Mouse (Mus musculus) kidney, postnatal 0 days (tissue): Measurements from ENCODE around the gene Lnx1. TPM values are rescaled to one million over a fixed set of nuclear protein-coding genes. Genes with fewer than 3 reads are reported as not detected.

Experiments
- ATAC-seq: fragments of 200-750 bp; cut with Nextera tagmentation; replicated peaks from 2 replicates; pipeline ENCODE4 v1.8.0; 2017; ENCODE audit warnings: low read depth, moderate number of reproducible peaks, moderate TSS enrichment, moderate library complexity; ENCODE audit not compliant: low FRiP score
- DNase-seq: peaks from one replicate; pipeline ENCODE4 v3.0.0-alpha.2; 2016; ENCODE audit warnings: low spot score
- H3K27ac ChIP-seq: fragments of 300-500 bp; sonication (generic); 2 replicates; pipeline ENCODE4 v1.5.1; 2014; ENCODE audit warnings: mild to moderate bottlenecking
- H3K27me3 ChIP-seq: fragments of 300-500 bp; sonication (generic); 2 replicates; pipeline ENCODE4 v1.6.1; 2014; ENCODE audit warnings: low read length, mixed read lengths; ENCODE audit not compliant: insufficient read depth
- H3K36me3 ChIP-seq: fragments of 300-500 bp; sonication (generic); 2 replicates; pipeline ENCODE4 v1.6.1; 2014; ENCODE audit warnings: low read length, mixed read lengths; ENCODE audit not compliant: insufficient read depth
- H3K4me1 ChIP-seq: fragments of 300-500 bp; sonication (generic); replicated peaks from 2 replicates; pipeline ENCODE4 v1.6.1; 2014; ENCODE audit warnings: antibody characterized with exemption, low read length, mixed read lengths; ENCODE audit not compliant: insufficient read depth
- H3K4me2 ChIP-seq: fragments of 300-500 bp; sonication (generic); 2 replicates; pipeline ENCODE4 v1.6.1; 2014; ENCODE audit warnings: mild to moderate bottlenecking, low read length, moderate library complexity, mixed read lengths
- H3K4me3 ChIP-seq: fragments of 300-500 bp; sonication (generic); replicated peaks from 2 replicates; pipeline ENCODE4 v1.5.1; 2014; ENCODE audit warnings: low read depth, low read length
- H3K9ac ChIP-seq: fragments of 300-500 bp; sonication (generic); 2 replicates; pipeline ENCODE4 v1.6.1; 2014; ENCODE audit warnings: low read depth, low read length
- H3K9me3 ChIP-seq: fragments of 300-500 bp; sonication (generic); replicated peaks from 2 replicates; pipeline ENCODE4 v1.6.1; 2016; ENCODE audit warnings: low read length, inconsistent platforms, mixed read lengths
- CTCF ChIP-seq: IDR thresholded peaks from 2 replicates; pipeline ENCODE4 v1.5.1; 2016; ENCODE audit warnings: antibody characterized with exemption, low read depth, mild to moderate bottlenecking, moderate library complexity
- WGBS: fragments of 180-500 bp; shearing (Covaris S2); extraction: QIAGEN DNeasy Blood & Tissue Kit; methylation state at CpG from one replicate; pipeline ENCODE4 v1.1.7; 2014; 5-methylcytosine and 5-hydroxymethylcytosine counted together
- polyA plus RNA-seq: library from polyadenylated mRNA; unstranded; fragments of >200 nt; fragmentation: Nextera tagmentation; extraction: Ambion mirVana; gene quantifications from 2 replicates; pipeline ENCODE4 v1.2.1, GENCODE M21; 2015

The Lnx1 gene
- polyA plus RNA-seq, 1 experiment from 2014 or later, result 3.5 TPM

DNA sequence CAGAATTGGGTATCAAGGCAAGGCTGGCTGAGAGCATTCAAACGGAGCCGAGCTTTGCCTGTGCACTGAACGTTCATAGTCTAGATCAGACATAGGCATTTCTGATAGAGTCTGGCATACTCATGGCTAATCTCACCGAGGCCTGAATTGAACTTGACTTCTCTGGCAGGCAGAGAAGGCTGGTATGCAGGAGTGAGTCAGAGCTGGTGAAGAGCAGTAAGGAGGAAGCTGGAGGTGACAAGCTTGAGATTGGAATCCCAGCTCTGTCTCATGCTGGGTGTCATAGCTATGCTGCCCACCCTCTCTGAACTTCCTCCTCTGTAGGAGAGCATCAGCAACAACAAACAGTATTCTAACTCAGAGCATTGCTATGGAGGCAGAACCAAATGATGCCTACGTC lies 24.0 kb downstream of the Lnx1 start:
- Histone ChIP-seq H3K9ac (no peak overlapping the region), H3K4me3 (no peak overlapping the region), H3K4me2 (no peak overlapping the region), H3K4me1 (no peaks in the 10 kb centered on the region), H3K9me3 (no peaks in the 10 kb centered on the region), H3K36me3 (no peaks in the 10 kb centered on the region), H3K27ac (no peak overlapping the region), H3K27me3 (no peaks in the 10 kb centered on the region)
- no peak for TF ChIP-seq CTCF
- DNase-seq (no peak), ATAC-seq (no peak)
- WGBS, result 86% methylated on average over 5 of the region's 5 CpGs

DNA sequence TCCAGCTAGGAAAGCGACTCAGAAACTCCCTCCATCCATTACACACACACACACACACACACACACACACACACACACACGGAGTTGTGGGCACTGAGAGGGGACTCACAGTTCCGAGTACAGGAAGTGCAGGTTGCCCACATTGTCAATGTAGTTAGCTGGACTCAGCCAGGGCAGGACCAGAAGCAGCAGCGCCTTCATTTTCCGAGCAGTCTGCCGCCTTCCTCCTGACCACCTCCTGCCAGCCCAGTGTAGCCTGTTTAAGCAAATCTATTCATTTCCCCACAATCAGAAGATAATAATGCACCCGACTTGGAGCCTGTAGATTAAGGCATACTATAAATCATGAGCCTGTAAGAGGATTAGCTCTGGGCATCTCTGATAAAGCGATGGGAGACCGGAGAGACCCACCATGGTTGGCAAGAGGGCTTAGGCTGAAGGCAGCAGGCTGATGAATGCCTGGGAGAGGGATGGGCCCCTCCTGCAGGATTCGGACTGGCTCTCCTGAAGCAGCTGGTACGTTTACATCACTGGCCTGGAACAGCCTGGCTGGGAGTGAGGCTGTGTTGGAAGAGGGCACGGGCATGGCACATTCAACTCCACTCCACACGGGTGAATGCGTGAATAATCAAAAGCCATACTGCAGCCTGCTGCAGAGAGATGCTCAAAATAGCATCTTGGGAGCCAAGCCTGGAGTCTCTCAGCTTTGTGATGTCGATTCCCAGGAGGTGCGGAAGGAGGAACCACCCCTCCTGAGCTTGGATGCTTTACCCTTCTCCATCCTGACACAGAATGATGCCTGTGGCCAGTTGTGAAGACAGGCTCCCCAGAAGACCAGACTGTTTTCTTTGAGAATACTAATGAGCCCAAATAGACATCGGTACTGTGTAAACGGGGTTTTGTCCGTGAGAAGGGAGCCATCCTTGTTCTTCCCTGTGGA lies 25.0 kb downstream of the Lnx1 start:
- WGBS, result 70% methylated on average over 19 of the region's 19 CpGs
- ATAC-seq (no peak), DNase-seq (no peak)
- Histone ChIP-seq H3K27ac (no peak overlapping the region), H3K27me3 (no peaks in the 10 kb centered on the region), H3K4me3 (no peak overlapping the region), H3K36me3 (no peaks in the 10 kb centered on the region), H3K9ac (no peak overlapping the region), H3K4me2 (no peak overlapping the region), H3K4me1 (no peaks in the 10 kb centered on the region), H3K9me3 (no peaks in the 10 kb centered on the region)
- no peak for TF ChIP-seq CTCF

DNA sequence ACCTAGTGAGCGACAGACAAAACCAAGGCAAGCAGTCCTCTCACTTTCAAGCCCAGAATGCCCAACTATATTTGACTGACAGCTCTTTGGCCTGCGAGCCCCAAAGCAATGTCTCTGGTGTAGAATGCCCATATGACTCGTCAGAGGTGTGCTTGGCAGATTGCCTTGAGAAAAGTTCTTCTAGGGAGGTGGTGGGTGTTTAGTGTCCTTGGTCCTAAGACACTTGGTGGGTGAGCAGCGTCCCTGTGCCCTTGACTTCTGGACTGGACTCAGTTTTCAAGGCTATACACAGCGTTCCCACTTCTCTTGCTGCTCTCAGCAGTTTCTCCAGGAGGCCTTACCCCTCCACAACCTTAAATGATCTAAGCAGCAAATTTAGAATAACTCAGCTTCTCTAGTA lies 30.2 kb downstream of the Lnx1 start:
- Histone ChIP-seq H3K4me1 (no peaks in the 10 kb centered on the region), H3K27ac (no peak overlapping the region), H3K36me3 (no peaks in the 10 kb centered on the region), H3K9ac (no peak overlapping the region), H3K9me3 (no peaks in the 10 kb centered on the region), H3K4me2 (no peak overlapping the region), H3K4me3 (no peak overlapping the region), H3K27me3 (no peaks in the 10 kb centered on the region)
- no peak for ATAC-seq
- no peak for TF ChIP-seq CTCF
- 85% methylated on average over 5 of the region's 5 CpGs for WGBS
- no peak for DNase-seq

DNA sequence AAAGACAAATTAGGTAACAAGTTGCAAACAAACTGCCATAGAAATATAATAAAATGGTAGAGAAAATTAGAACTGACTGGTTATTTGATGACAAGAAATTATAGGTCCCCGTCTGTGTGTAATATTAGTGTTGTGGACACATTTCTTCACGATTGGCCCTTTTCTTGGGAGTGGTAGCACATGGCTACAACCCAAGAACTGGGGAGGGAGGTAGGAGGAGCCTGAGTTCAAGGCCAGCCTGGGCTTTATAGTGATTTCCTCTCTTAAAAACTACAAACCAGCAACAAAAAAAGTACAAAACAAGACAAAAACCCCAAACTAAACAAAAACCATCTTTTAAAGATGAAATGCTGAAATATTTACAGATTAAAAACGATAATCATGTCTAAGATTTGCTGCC lies 31.8 kb downstream of the Lnx1 start:
- Histone ChIP-seq H3K4me2 (no peak overlapping the region), H3K4me1 (no peaks in the 10 kb centered on the region), H3K9me3 (no peaks in the 10 kb centered on the region), H3K27me3 (no peaks in the 10 kb centered on the region), H3K36me3 (no peaks in the 10 kb centered on the region), H3K9ac (no peak overlapping the region), H3K4me3 (no peak overlapping the region), H3K27ac (no peak overlapping the region)
- DNase-seq (no peak), ATAC-seq (no peak)
- TF ChIP-seq CTCF, result no peak
- 82% methylated on average over 3 of the region's 3 CpGs for WGBS

DNA sequence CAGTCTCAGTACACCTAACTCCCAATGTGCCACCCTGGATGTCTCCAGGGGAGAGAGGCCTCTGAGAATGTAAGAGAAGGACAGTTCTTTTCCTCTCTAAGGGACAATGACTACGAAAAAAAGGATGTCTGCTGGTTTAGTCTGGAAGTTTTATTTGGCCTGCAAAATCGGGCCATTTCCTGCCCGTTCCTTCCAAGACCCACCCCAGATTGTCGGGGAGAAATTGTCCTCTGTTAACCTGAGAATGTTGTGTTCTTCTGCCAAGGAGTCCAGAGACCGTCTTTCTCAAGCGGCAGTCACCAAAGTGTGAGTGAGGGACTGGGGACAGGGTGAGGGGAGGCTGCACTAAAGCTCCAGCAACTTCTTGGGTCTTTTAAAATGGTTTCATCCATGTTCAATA lies 32.8 kb downstream of the Lnx1 start:
- Histone ChIP-seq H3K9ac (no peak overlapping the region), H3K36me3 (no peaks in the 10 kb centered on the region), H3K4me1 (no peaks in the 10 kb centered on the region), H3K27me3 (no peaks in the 10 kb centered on the region), H3K4me2 (no peak overlapping the region), H3K4me3 (no peak overlapping the region), H3K9me3 (no peaks in the 10 kb centered on the region), H3K27ac (no peak overlapping the region)
- ATAC-seq (no peak), DNase-seq (no peak)
- WGBS, result 58% methylated on average over 6 of the region's 6 CpGs
- TF ChIP-seq CTCF, result no peak

DNA sequence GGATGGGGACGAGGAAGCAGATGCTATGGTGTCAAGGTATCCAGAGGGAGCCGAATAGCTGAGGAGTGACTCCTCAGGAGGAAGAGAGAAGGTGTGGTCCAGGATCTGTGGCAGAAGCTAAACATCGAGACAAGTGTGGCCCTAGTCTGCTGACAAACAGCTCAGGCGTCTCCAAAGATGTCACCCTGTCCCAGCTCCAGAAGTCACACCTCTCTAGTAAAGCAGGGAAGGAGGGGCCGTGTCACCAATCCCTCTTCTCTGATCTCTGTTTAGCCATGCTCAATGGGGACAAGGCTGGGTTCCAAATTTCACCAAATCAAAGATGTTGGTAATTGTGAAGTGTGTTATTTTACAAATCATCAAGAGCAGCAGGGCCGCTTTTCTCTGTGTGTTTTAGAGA lies 33.8 kb downstream of the Lnx1 start:
- DNase-seq (no peak), ATAC-seq (no peak)
- Histone ChIP-seq H3K27ac (no peak overlapping the region), H3K4me3 (no peak overlapping the region), H3K9me3 (no peaks in the 10 kb centered on the region), H3K9ac (no peak overlapping the region), H3K4me2 (no peak overlapping the region), H3K36me3 (no peaks in the 10 kb centered on the region), H3K4me1 (no peaks in the 10 kb centered on the region), H3K27me3 (no peaks in the 10 kb centered on the region)
- WGBS, result 49% methylated on average over 6 of the region's 6 CpGs
- no peak for TF ChIP-seq CTCF
